Mouse (Mus musculus): ENCODE results near the gene Prss33.

- TF ChIP-seq CTCF (IDR thresholded peaks at IDR 0.05; ENCODE audit: borderline replicate concordance, extremely low read depth, insufficient read depth, insufficient read length) (no peak), POLR2A (IDR thresholded peaks at IDR 0.05; ENCODE audit: borderline replicate concordance, extremely low read depth, insufficient read depth, insufficient read length, poor library complexity, severe bottlenecking) (no peak)
Observed at GRCm38 (mm10) chr17:23836006-23836575, at the start of gene Prss33.
